Mouse (Mus musculus) megakaryocyte, embryonic 14.5 days (primary cell): ENCODE data around the gene Arhgap24. TPM values are rescaled to one million over a fixed set of nuclear protein-coding genes. Genes with fewer than 3 reads are reported as not detected.
"Not testable (repeated sequence)": the region's sequence is repeated elsewhere in the genome, so short reads cannot be mapped to it uniquely, and the experiment has no call there.

Experiments
- H3K27me3 ChIP-seq: replicated peaks from 2 replicates; pipeline ENCODE3; 2012; ENCODE audit warnings: inconsistent platforms
- H3K36me3 ChIP-seq: replicated peaks from 2 replicates; pipeline ENCODE3; 2012; ENCODE audit warnings: low read length, inconsistent platforms, mixed read lengths
- H3K4me1 ChIP-seq: 2 replicates; pipeline ENCODE4 v1.6.1; 2012; ENCODE audit warnings: inconsistent platforms
- H3K4me3 ChIP-seq: replicated peaks from 2 replicates; pipeline ENCODE3; 2012; ENCODE audit warnings: moderate library complexity, mild to moderate bottlenecking, inconsistent platforms
- H3K9me3 ChIP-seq: 2 replicates; pipeline ENCODE4 v1.6.1; 2012; ENCODE audit warnings: inconsistent platforms
- FLI1 ChIP-seq: IDR thresholded peaks from 2 replicates; pipeline ENCODE4 v1.6.1; 2012; ENCODE audit warnings: low read length, inconsistent platforms, mixed read lengths
- GATA1 ChIP-seq: IDR thresholded peaks from 3 replicates; pipeline ENCODE4 v1.6.1; 2012; ENCODE audit warnings: mixed read lengths, low read length, inconsistent platforms, borderline replicate concordance
- polyA plus RNA-seq: library from polyadenylated mRNA; stranded (reverse); fragments of >175 nt; gene quantifications from 2 replicates; pipeline ENCODE4 v1.2.3, GENCODE M21; 2012; ENCODE audit warnings: low replicate concordance; ENCODE audit not compliant: insufficient read depth

Arhgap24 gene
- polyA plus RNA-seq, 1 experiment = 1.4 TPM

GRCm38 (mm10) chr5:102905441-102906211 is 424.4 kb downstream of the Arhgap24 start:
- TF ChIP-seq FLI1 (no peak), GATA1 (no peak)
- Histone ChIP-seq H3K9me3 (peaks cover 41% of the 10 kb centered on the region), H3K27me3 (no peaks in the 10 kb centered on the region), H3K4me3 (no peak overlapping the region), H3K36me3 (no peaks in the 10 kb centered on the region), H3K4me1 (no peaks in the 10 kb centered on the region)

GRCm38 (mm10) chr5:102920199-102920598 is 439.0 kb downstream of the Arhgap24 start:
- no peaks in the 10 kb centered on the region for H3K36me3 ChIP-seq
- TF ChIP-seq FLI1 = no peak
- no peak for TF ChIP-seq GATA1
- no peak overlapping the region for H3K4me3 ChIP-seq
- peaks cover 58% of the 10 kb centered on the region for H3K9me3 ChIP-seq
- H3K27me3 ChIP-seq = no peaks in the 10 kb centered on the region
- H3K4me1 ChIP-seq = no peaks in the 10 kb centered on the region

- Histone ChIP-seq H3K36me3 (no peaks in the 10 kb centered on the region), H3K4me1 (no peaks in the 10 kb centered on the region), H3K27me3 (no peaks in the 10 kb centered on the region), H3K9me3 (peaks cover 52% of the 10 kb centered on the region), H3K4me3 (no peak overlapping the region)
- TF ChIP-seq FLI1 (no peak), GATA1 (no peak)
These were observed 445.6 kb downstream of the Arhgap24 start for GRCm38 (mm10) chr5:102926786-102927185.

- TF ChIP-seq GATA1 (no peak), FLI1 (no peak)
- H3K27me3 ChIP-seq = no peaks in the 10 kb centered on the region
- H3K9me3 ChIP-seq = peaks cover 29% of the 10 kb centered on the region
- no peak overlapping the region for H3K4me3 ChIP-seq
- H3K4me1 ChIP-seq = no peaks in the 10 kb centered on the region
- no peaks in the 10 kb centered on the region for H3K36me3 ChIP-seq
These were observed 449.0 kb downstream of the Arhgap24 start for GRCm38 (mm10) chr5:102930161-102930560.

- H3K27me3 ChIP-seq, H3K36me3 ChIP-seq, H3K4me1 ChIP-seq, H3K4me3 ChIP-seq: not testable (repeated sequence)
- peaks cover 55% of the 10 kb centered on the region for H3K9me3 ChIP-seq
These were observed 462.9 kb downstream of the Arhgap24 start for GRCm38 (mm10) chr5:102943864-102944630.

- H3K27me3 ChIP-seq = no peaks in the 10 kb centered on the region
- H3K9me3 ChIP-seq = peaks cover 63% of the 10 kb centered on the region
- no peaks in the 10 kb centered on the region for H3K4me1 ChIP-seq
- no peak overlapping the region for H3K4me3 ChIP-seq
- no peaks in the 10 kb centered on the region for H3K36me3 ChIP-seq
- TF ChIP-seq GATA1 (no peak), FLI1 (no peak)
These were observed 465.4 kb downstream of the Arhgap24 start for GRCm38 (mm10) chr5:102946625-102947024.

GRCm38 (mm10) chr5:102947061-102947711 is 466.0 kb downstream of the Arhgap24 start:
- Histone ChIP-seq H3K9me3 (peaks cover 61% of the 10 kb centered on the region), H3K4me3 (no peak overlapping the region), H3K4me1 (no peaks in the 10 kb centered on the region), H3K27me3 (no peaks in the 10 kb centered on the region), H3K36me3 (no peaks in the 10 kb centered on the region)
- TF ChIP-seq FLI1 (no peak), GATA1 (no peak)
